Mouse (Mus musculus) forebrain, embryonic 12.5 days (tissue): ENCODE measurements around the gene Agtrap. TPM values are rescaled to one million over a fixed set of nuclear protein-coding genes. Genes with fewer than 3 reads are reported as not detected.

Source experiments
- ATAC-seq: fragments of 200-750 bp; cut with Nextera tagmentation; 2 replicates; pipeline ENCODE4 v1.8.0; 2017; ENCODE audit warnings: moderate TSS enrichment; ENCODE audit not compliant: low FRiP score
- H3K27ac ChIP-seq: fragments of 300-500 bp; sonication (generic); 2 replicates; pipeline ENCODE4 v1.5.1; 2016; ENCODE audit warnings: mild to moderate bottlenecking
- H3K27me3 ChIP-seq: fragments of 300-500 bp; sonication (generic); 2 replicates; pipeline ENCODE4 v1.6.1; 2016; ENCODE audit warnings: mild to moderate bottlenecking
- H3K36me3 ChIP-seq: fragments of 300-500 bp; sonication (generic); replicated peaks from 2 replicates; pipeline ENCODE4 v1.6.1; 2016; ENCODE audit warnings: mild to moderate bottlenecking
- H3K4me1 ChIP-seq: fragments of 300-500 bp; sonication (generic); 2 replicates; pipeline ENCODE4 v1.6.1; 2016
- H3K4me2 ChIP-seq: fragments of 300-500 bp; sonication (generic); 2 replicates; pipeline ENCODE4 v1.6.1; 2016; ENCODE audit warnings: mild to moderate bottlenecking, moderate library complexity
- H3K4me3 ChIP-seq: fragments of 300-500 bp; sonication (generic); replicated peaks from 2 replicates; pipeline ENCODE4 v1.5.1; 2016; ENCODE audit warnings: mild to moderate bottlenecking
- H3K9ac ChIP-seq: fragments of 300-500 bp; sonication (generic); 2 replicates; pipeline ENCODE4 v1.6.1; 2016; ENCODE audit warnings: mild to moderate bottlenecking
- H3K9me3 ChIP-seq: fragments of 300-500 bp; sonication (generic); 2 replicates; pipeline ENCODE4 v1.6.1; 2016
- WGBS: fragments of 180-500 bp; shearing (Covaris S2); methylation state at CpG from one replicate; pipeline ENCODE4 v1.1.7; 2016; 5-methylcytosine and 5-hydroxymethylcytosine counted together
- polyA plus RNA-seq: library from polyadenylated mRNA; unstranded; fragments of >200 nt; fragmentation: Nextera tagmentation; extraction: Ambion mirVana; gene quantifications from 2 replicates; pipeline ENCODE4 v1.2.1, GENCODE M21; 2016

Gene Agtrap
- 8.4 and 9.2 TPM in 2 replicates for polyA plus RNA-seq

GRCm38 (mm10) chr4:148087907-148088527, at the start of gene Agtrap:
Gene Agtrap (minus strand): TSS chr4:148088031.
- peak; percentile 93 for ATAC-seq
- WGBS = 5% methylated on average over 34 of the region's 34 CpGs
- peaks cover 48% of the 10 kb centered on the region for H3K4me1 ChIP-seq

GRCm38 (mm10) chr4:148137503-148137902, 49.7 kb upstream of the Agtrap start:
- Histone ChIP-seq H3K27ac (no peak overlapping the region), H3K9me3 (no peaks in the 10 kb centered on the region), H3K4me3 (no peak overlapping the region), H3K4me1 (peaks cover 17% of the 10 kb centered on the region), H3K9ac (no peak overlapping the region), H3K27me3 (peaks cover 26% of the 10 kb centered on the region), H3K36me3 (no peaks in the 10 kb centered on the region), H3K4me2 (no peak overlapping the region)
- no peak for ATAC-seq
- 72% methylated on average over 8 of the region's 8 CpGs for WGBS

More at GRCm38 (mm10) chr4:148087907-148088527, at the start of gene Agtrap:
- no peaks in the 10 kb centered on the region for H3K36me3 ChIP-seq
- no peaks in the 10 kb centered on the region for H3K9me3 ChIP-seq
- H3K27me3 ChIP-seq = no peaks in the 10 kb centered on the region
- H3K4me2 ChIP-seq = peak within 1 kb of the TSS; percentile 80
- peak within 1 kb of the TSS; percentile 62 for H3K27ac ChIP-seq
- peak within 1 kb of the TSS; percentile 68 for H3K9ac ChIP-seq
- H3K4me3 ChIP-seq = peak within 1 kb of the TSS; percentile 64

- Histone ChIP-seq H3K9me3 (no peaks in the 10 kb centered on the region), H3K27me3 (peaks cover 30% of the 10 kb centered on the region), H3K36me3 (no peaks in the 10 kb centered on the region), H3K4me1 (peaks cover 29% of the 10 kb centered on the region), H3K9ac (no peak overlapping the region), H3K27ac (no peak overlapping the region), H3K4me3 (no peak overlapping the region), H3K4me2 (no peak overlapping the region)
- 87% methylated on average over 8 of the region's 8 CpGs for WGBS
- ATAC-seq = no peak
These were observed 47.2 kb upstream of the Agtrap start for GRCm38 (mm10) chr4:148134988-148135387.

- peaks cover 32% of the 10 kb centered on the region for H3K27me3 ChIP-seq
- under 1% methylated on average over 21 of the region's 21 CpGs for WGBS
These were observed 43.8 kb upstream of the Agtrap start for GRCm38 (mm10) chr4:148131497-148132081.

GRCm38 (mm10) chr4:148130561-148131413, 43.0 kb upstream of the Agtrap start, which contains the start of gene Draxin:
Gene Draxin (minus strand): TSS chr4:148130698.
- Histone ChIP-seq H3K9me3 (no peaks in the 10 kb centered on the region), H3K27me3 (peaks cover 32% of the 10 kb centered on the region), H3K4me1 (peaks cover 47% of the 10 kb centered on the region), H3K4me3 (peak within 1 kb of the TSS; percentile 81), H3K9ac (peak within 1 kb of the TSS; percentile 96), H3K4me2 (peak within 1 kb of the TSS; percentile 91), H3K27ac (peak within 1 kb of the TSS; percentile 96), H3K36me3 (no peaks in the 10 kb centered on the region)
- ATAC-seq = peak; percentile 89
- WGBS = under 1% methylated on average over 76 of the region's 87 CpGs

More at GRCm38 (mm10) chr4:148131497-148132081, 43.8 kb upstream of the Agtrap start:
- peak; percentile 69 for ATAC-seq
- no peaks in the 10 kb centered on the region for H3K9me3 ChIP-seq
- H3K4me3 ChIP-seq = peak overlapping the region; percentile 81
- H3K4me2 ChIP-seq = peak overlapping the region; percentile 91
- H3K36me3 ChIP-seq = no peaks in the 10 kb centered on the region
- peaks cover 47% of the 10 kb centered on the region for H3K4me1 ChIP-seq
- peak overlapping the region; percentile 96 for H3K27ac ChIP-seq
- peak overlapping the region; percentile 96 for H3K9ac ChIP-seq

- 1% methylated on average over 18 of the region's 18 CpGs for whole genome bisulfite sequencing
- peak within 1 kb of the TSS; percentile 96 for H3K9ac ChIP-seq
- peak within 1 kb of the TSS; percentile 81 for H3K4me3 ChIP-seq
- no peaks in the 10 kb centered on the region for H3K9me3 ChIP-seq
- peaks cover 32% of the 10 kb centered on the region for H3K27me3 ChIP-seq
- peak; percentile 5; the same call in 1 of the 2 replicates for ATAC-seq
- peaks cover 47% of the 10 kb centered on the region for H3K4me1 ChIP-seq
- peak within 1 kb of the TSS; percentile 91 for H3K4me2 ChIP-seq
- no peaks in the 10 kb centered on the region for H3K36me3 ChIP-seq
- H3K27ac ChIP-seq = peak within 1 kb of the TSS; percentile 96
These were observed 42.3 kb upstream of the Agtrap start, which contains the start of gene Mad2l2 for GRCm38 (mm10) chr4:148130133-148130532. Gene Mad2l2 (plus strand): TSS chr4:148130384.

- Histone ChIP-seq H3K27me3 (peaks cover 32% of the 10 kb centered on the region), H3K4me3 (peak overlapping the region; percentile 81; the same call in 1 of the 2 replicates), H3K27ac (no peak overlapping the region), H3K36me3 (no peaks in the 10 kb centered on the region), H3K4me1 (peaks cover 50% of the 10 kb centered on the region), H3K9ac (0 out of 2 replicates have a peak overlapping the region, but pooled peaks have one; percentile 29), H3K4me2 (peak overlapping the region; percentile 91), H3K9me3 (no peaks in the 10 kb centered on the region)
- WGBS = 79% methylated on average over 2 of the region's 2 CpGs
- no peak for ATAC-seq
These were observed 40.8 kb upstream of the Agtrap start for GRCm38 (mm10) chr4:148128672-148129071.

- no peak overlapping the region for H3K4me3 ChIP-seq
- no peak overlapping the region for H3K27ac ChIP-seq
- H3K4me1 ChIP-seq = peaks cover 55% of the 10 kb centered on the region
- peak overlapping the region; percentile 91 for H3K4me2 ChIP-seq
- peaks cover 32% of the 10 kb centered on the region for H3K27me3 ChIP-seq
- H3K9me3 ChIP-seq = no peaks in the 10 kb centered on the region
- H3K36me3 ChIP-seq = no peaks in the 10 kb centered on the region
- no peak overlapping the region for H3K9ac ChIP-seq
- no peak for ATAC-seq
- 72% methylated on average over 1 of the region's 1 CpGs for WGBS
These were observed 40.4 kb upstream of the Agtrap start for GRCm38 (mm10) chr4:148128241-148128640.

- ATAC-seq = no peak
- Histone ChIP-seq H3K4me3 (no peak overlapping the region), H3K4me2 (peak overlapping the region; percentile 30), H3K9ac (peak overlapping the region; percentile 36; the same call in 1 of the 2 replicates), H3K9me3 (no peaks in the 10 kb centered on the region), H3K27me3 (peaks cover 4% of the 10 kb centered on the region; the same call in 1 of the 2 replicates), H3K36me3 (no peaks in the 10 kb centered on the region), H3K4me1 (peaks cover 37% of the 10 kb centered on the region), H3K27ac (peak overlapping the region; percentile 77)
- WGBS = 58% methylated on average over 3 of the region's 3 CpGs
These were observed 34.8 kb upstream of the Agtrap start for GRCm38 (mm10) chr4:148122694-148123066.

- H3K9ac ChIP-seq = peak overlapping the region; percentile 36
- 9% methylated on average over 6 of the region's 6 CpGs for WGBS
- no peaks in the 10 kb centered on the region for H3K36me3 ChIP-seq
- ATAC-seq = peak; percentile 87
- H3K4me2 ChIP-seq = peak overlapping the region; percentile 30
- no peak overlapping the region for H3K4me3 ChIP-seq
- peak overlapping the region; percentile 77 for H3K27ac ChIP-seq
- no peaks in the 10 kb centered on the region for H3K27me3 ChIP-seq
- H3K4me1 ChIP-seq = peaks cover 34% of the 10 kb centered on the region
- no peaks in the 10 kb centered on the region for H3K9me3 ChIP-seq
These were observed 34.3 kb upstream of the Agtrap start for GRCm38 (mm10) chr4:148121982-148122693.

GRCm38 (mm10) chr4:148121362-148121761, 33.5 kb upstream of the Agtrap start:
- H3K4me3 ChIP-seq = no peak overlapping the region
- no peaks in the 10 kb centered on the region; the same call in 1 of the 2 replicates for H3K9me3 ChIP-seq
- peak overlapping the region; percentile 77 for H3K27ac ChIP-seq
- no peaks in the 10 kb centered on the region for H3K27me3 ChIP-seq
- 82% methylated on average over 4 of the region's 4 CpGs for WGBS
- H3K36me3 ChIP-seq = no peaks in the 10 kb centered on the region
- peaks cover 29% of the 10 kb centered on the region for H3K4me1 ChIP-seq
- no peak overlapping the region for H3K9ac ChIP-seq
- no peak for ATAC-seq
- H3K4me2 ChIP-seq = no peak overlapping the region
